ENCODE assay signal across 8 mouse cellular contexts in genomic region chr11:109474086-109474742, GRCm38 (mm10). TPM values are rescaled to one million over a fixed set of nuclear protein-coding genes. Genes with fewer than 3 reads are reported as not detected.
DNase-seq lines count a peak whose midpoint lies in the region; ATAC-seq and TF ChIP-seq lines count a peak whose summit lies in the region.

No protein-coding gene starts in this region.

- 11% methylated on average over 14 of the region's 14 CpGs for WGBS in lung, adult 2 months
- 8% methylated on average over 14 of the region's 14 CpGs for WGBS in embryonic facial prominence, embryonic 11.5 days
- 7% methylated on average over 14 of the region's 14 CpGs for WGBS in hindbrain, embryonic 16.5 days
- 9% methylated on average over 14 of the region's 14 CpGs for WGBS in midbrain, embryonic 15.5 days

- no peak for TF ChIP-seq CTCF in lung, adult 2 months (IDR thresholded peaks at IDR 0.05; ENCODE audit: insufficient read depth, low read length)

- no peaks in the 10 kb centered on the region for H3K36me3 ChIP-seq in embryonic facial prominence, embryonic 11.5 days (replicated peaks; ENCODE audit: control insufficient read depth, insufficient read depth, low read depth, low read length)
- no peaks in the 10 kb centered on the region for H3K36me3 ChIP-seq in hindbrain, embryonic 16.5 days (ENCODE audit: control insufficient read depth, insufficient read depth, low read length)
- H3K36me3 ChIP-seq in midbrain, embryonic 15.5 days (replicated peaks), result no peaks in the 10 kb centered on the region

- ATAC-seq in embryonic facial prominence, embryonic 11.5 days (replicated peaks; ENCODE audit: insufficient number of reproducible peaks, low FRiP score, low TSS enrichment, low read depth), result no peak
- ATAC-seq in hindbrain, embryonic 16.5 days, result peak; percentile 54
- peak; percentile 35 for ATAC-seq in midbrain, embryonic 15.5 days (replicated peaks)

- no peaks in the 10 kb centered on the region for H3K9me3 ChIP-seq in embryonic facial prominence, embryonic 11.5 days (replicated peaks; ENCODE audit: control insufficient read depth, low read length)
- no peaks in the 10 kb centered on the region for H3K9me3 ChIP-seq in hindbrain, embryonic 16.5 days (ENCODE audit: control insufficient read depth, low read length)
- no peaks in the 10 kb centered on the region for H3K9me3 ChIP-seq in midbrain, embryonic 15.5 days

- peaks cover 5% of the 10 kb centered on the region for H3K4me1 ChIP-seq in lung, adult 2 months (ENCODE audit: control insufficient read depth, insufficient read depth, low read length)
- peaks cover 3% of the 10 kb centered on the region; the same call in 1 of the 2 replicates for H3K4me1 ChIP-seq in embryonic facial prominence, embryonic 11.5 days (ENCODE audit: control insufficient read depth, insufficient read depth, low read length)
- peaks cover 14% of the 10 kb centered on the region for H3K4me1 ChIP-seq in hindbrain, embryonic 16.5 days (ENCODE audit: control insufficient read depth, insufficient read depth, low read depth, low read length)
- H3K4me1 ChIP-seq in midbrain, embryonic 15.5 days, result peaks cover 17% of the 10 kb centered on the region

- H3K4me2 ChIP-seq in embryonic facial prominence, embryonic 11.5 days (ENCODE audit: low read depth, low read length), result peak overlapping the region; percentile 98
- peak overlapping the region; percentile 91 for H3K4me2 ChIP-seq in hindbrain, embryonic 16.5 days (ENCODE audit: low read length)
- H3K4me2 ChIP-seq in midbrain, embryonic 15.5 days, result peak overlapping the region; percentile 74

- no peak for DNase-seq in lung, adult 2 months
- no peak for DNase-seq in lung, postnatal 25 days (ENCODE audit: low spot score)
- peak; percentile 67 for DNase-seq in embryonic facial prominence, embryonic 11.5 days (ENCODE audit: low spot score)
- no peak for DNase-seq in spleen, adult 18-20 months
- DNase-seq in urinary bladder, adult 2 months (ENCODE audit: low spot score), result no peak
- DNase-seq in thymus, postnatal 25 days, result no peak

- H3K27me3 ChIP-seq in embryonic facial prominence, embryonic 11.5 days (ENCODE audit: control insufficient read depth, insufficient read depth, low read length), result 0 out of 2 replicates have a peak, but pooled peaks cover 5% of the 10 kb centered on the region
- no peaks in the 10 kb centered on the region for H3K27me3 ChIP-seq in hindbrain, embryonic 16.5 days (replicated peaks; ENCODE audit: control insufficient read depth, insufficient read depth, low read length)
- H3K27me3 ChIP-seq in midbrain, embryonic 15.5 days (replicated peaks), result peaks cover 9% of the 10 kb centered on the region

- no peak for TF ChIP-seq POLR2A in lung, adult 2 months (IDR thresholded peaks at IDR 0.05; ENCODE audit: borderline replicate concordance, extremely low read depth, low read depth, low read length)

- peak overlapping the region; percentile 78 for H3K27ac ChIP-seq in embryonic facial prominence, embryonic 11.5 days (replicated peaks; ENCODE audit: low read depth, low read length)
- H3K27ac ChIP-seq in hindbrain, embryonic 16.5 days (ENCODE audit: low read depth, low read length), result peak overlapping the region; percentile 96
- peak overlapping the region; percentile 94 for H3K27ac ChIP-seq in midbrain, embryonic 15.5 days

- H3K4me3 ChIP-seq in lung, adult 2 months (replicated peaks; ENCODE audit: extremely low read depth, low read depth, low read length), result peak overlapping the region; percentile 63
- peak overlapping the region; percentile 80 for H3K4me3 ChIP-seq in embryonic facial prominence, embryonic 11.5 days (ENCODE audit: low read depth, low read length)
- peak overlapping the region; percentile 85 for H3K4me3 ChIP-seq in hindbrain, embryonic 16.5 days (ENCODE audit: low read length)
- H3K4me3 ChIP-seq in midbrain, embryonic 15.5 days, result peak overlapping the region; percentile 61

- H3K9ac ChIP-seq in embryonic facial prominence, embryonic 11.5 days (replicated peaks; ENCODE audit: low read length), result peak overlapping the region; percentile 77
- peak overlapping the region; percentile 91 for H3K9ac ChIP-seq in hindbrain, embryonic 16.5 days (ENCODE audit: low read depth, low read length)
- peak overlapping the region; percentile 77 for H3K9ac ChIP-seq in midbrain, embryonic 15.5 days

RNA-seq across cellular contexts. Expression of gene Slc16a6, which starts 0.8 kb away (rescaled TPM):
- polyA plus RNA-seq in lung, adult 2 months (2012; rRNA removed), result 0.89 and 1.6 TPM in 2 replicates
- polyA plus RNA-seq in embryonic facial prominence, embryonic 11.5 days (2014; fragmentation: Nextera tagmentation; extraction: Ambion mirVana), result 3.3 and 3.7 TPM in 2 replicates
- polyA plus RNA-seq in hindbrain, embryonic 16.5 days (2015; fragmentation: Nextera tagmentation; extraction: Ambion mirVana), result 5.4 and 6.4 TPM in 2 replicates
- polyA plus RNA-seq in midbrain, embryonic 15.5 days (2015; fragmentation: Nextera tagmentation; extraction: Ambion mirVana), result 4.1 and 4.3 TPM in 2 replicates
- 1.2 and 2.4 TPM in 2 replicates for polyA plus RNA-seq in urinary bladder, adult 2 months (2012; rRNA removed)

RNA-seq across cellular contexts. Expression of gene Arsg, which starts 1.0 kb away (rescaled TPM):
- polyA plus RNA-seq in lung, adult 2 months (2012; rRNA removed), result 3.8 and 4.4 TPM in 2 replicates
- 1.9 and 3.1 TPM in 2 replicates for polyA plus RNA-seq in embryonic facial prominence, embryonic 11.5 days (2014; fragmentation: Nextera tagmentation; extraction: Ambion mirVana)
- polyA plus RNA-seq in hindbrain, embryonic 16.5 days (2015; fragmentation: Nextera tagmentation; extraction: Ambion mirVana), result 8.0 and 9.0 TPM in 2 replicates
- polyA plus RNA-seq in midbrain, embryonic 15.5 days (2015; fragmentation: Nextera tagmentation; extraction: Ambion mirVana), result 3.7 and 5.0 TPM in 2 replicates
- polyA plus RNA-seq in urinary bladder, adult 2 months (2012; rRNA removed), result 6.7 and 7.0 TPM in 2 replicates

RNA-seq across cellular contexts. Expression of gene Amz2, which starts 48.5 kb away (rescaled TPM):
- 22.2 and 40.9 TPM in 2 replicates for polyA plus RNA-seq in lung, adult 2 months (2012; rRNA removed)
- 46.8 and 48.7 TPM in 2 replicates for polyA plus RNA-seq in embryonic facial prominence, embryonic 11.5 days (2014; fragmentation: Nextera tagmentation; extraction: Ambion mirVana)
- polyA plus RNA-seq in hindbrain, embryonic 16.5 days (2015; fragmentation: Nextera tagmentation; extraction: Ambion mirVana), result 57.1 and 59.4 TPM in 2 replicates
- 55.3 and 56.7 TPM in 2 replicates for polyA plus RNA-seq in midbrain, embryonic 15.5 days (2015; fragmentation: Nextera tagmentation; extraction: Ambion mirVana)
- polyA plus RNA-seq in urinary bladder, adult 2 months (2012; rRNA removed), result 46.3 and 47.4 TPM in 2 replicates
